Mouse (Mus musculus) right cerebral cortex, postnatal 14 days (tissue): Measurements from ENCODE around the gene Batf.

Source experiments
- DNase-seq: peaks from one replicate; pipeline ENCODE4 v3.0.0; 2022

Gene Batf

DNA sequence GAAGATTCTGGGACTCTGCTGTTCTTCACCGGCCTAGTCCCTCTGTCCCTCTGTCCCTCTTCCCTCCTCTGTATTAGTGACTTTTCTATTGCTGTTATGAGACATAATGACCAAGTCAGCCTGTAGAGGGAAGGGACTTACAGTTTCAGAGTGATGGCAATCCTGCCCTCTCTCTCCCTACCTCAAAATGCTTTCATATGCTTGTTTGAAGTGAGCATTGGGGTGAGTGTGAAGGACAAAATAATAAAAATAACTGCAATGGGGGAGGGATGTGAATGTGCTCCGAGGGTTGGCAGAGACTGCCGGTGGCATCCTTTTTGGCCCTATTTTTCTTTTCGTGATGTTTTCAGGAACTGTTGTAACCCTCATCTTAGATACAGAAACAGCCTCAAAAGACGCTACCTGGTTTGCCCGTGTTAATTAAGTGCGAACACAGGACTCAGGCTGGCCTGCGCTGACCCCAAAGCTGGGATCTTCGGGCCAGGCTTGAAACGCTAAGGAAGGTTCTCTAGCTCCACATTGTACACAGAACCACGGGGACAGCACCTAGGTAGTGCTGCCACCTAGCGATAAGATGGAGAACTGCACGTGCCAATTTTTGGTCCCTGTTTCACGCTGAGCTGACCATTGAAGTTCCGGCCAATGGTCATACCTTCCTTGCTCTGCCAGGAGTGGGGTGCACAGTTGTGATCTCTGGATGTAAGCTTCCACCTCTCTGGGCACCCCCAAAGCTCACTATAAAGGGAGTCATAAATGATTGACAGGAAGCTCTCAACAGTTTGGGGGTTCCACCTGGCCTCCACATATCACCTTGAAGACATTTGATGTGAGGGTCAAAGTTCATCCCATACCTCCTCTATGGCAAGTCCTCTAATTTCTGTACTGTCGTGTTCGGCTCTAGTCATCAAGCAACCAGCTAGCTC, 42.8 kb downstream of the Batf start:
- peak; percentile 52 for DNase-seq

DNA sequence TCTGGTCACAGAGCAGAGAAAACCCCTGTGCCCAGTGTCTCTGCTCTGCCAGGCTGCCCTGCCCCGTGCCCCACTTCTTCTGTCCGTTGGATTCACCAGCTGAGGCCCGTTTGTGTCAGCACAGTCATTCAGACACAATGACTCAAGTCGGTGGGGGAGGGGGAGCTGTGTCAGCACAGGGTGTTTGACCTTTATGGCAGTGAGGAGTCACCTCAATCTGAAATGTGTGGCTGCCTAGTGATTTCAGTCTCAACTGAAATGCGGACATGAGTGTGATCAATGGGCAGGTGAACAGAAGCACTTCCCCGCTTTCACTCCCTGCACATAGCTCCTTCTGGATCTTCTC, 43.4 kb downstream of the Batf start:
- DNase-seq, result no peak

DNA sequence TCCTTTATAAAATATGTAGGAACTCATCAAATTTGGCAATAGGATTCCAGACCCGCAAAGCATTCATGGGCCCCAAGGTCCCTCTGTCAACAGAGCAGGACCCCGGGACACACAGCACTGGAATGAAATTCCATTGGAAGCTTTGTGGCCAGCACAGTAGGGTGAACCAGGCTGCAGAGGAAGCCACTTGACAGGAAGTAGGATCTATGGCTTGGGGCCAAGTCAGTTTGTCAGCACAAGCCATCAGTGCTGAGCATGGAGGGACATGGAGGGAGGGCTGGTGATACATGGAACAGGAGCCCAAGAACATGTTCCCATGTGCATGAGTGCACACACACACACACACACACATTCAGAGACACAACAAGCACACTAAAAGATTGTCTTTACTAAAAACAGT, 49.7 kb downstream of the Batf start:
- no peak for DNase-seq

DNA sequence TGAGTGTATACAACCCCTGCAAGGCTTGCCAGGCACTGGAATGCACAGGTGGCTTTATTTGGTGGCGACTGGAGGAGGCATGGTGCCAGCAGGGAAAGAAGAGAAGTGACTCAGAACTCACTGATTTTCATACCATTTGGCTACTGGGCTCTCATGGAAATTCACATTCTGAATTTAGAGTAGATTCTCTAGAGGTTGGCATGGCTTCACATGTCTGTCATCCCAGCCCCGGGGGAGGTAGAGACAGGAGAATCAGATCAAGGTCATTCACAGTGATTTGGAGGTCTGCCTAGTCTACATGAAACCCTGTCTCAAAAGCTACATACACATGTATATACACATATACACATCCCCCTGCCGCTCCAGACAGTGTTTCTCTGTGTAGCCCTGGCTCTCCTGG, 50.5 kb downstream of the Batf start:
- DNase-seq, result peak; percentile 29

DNA sequence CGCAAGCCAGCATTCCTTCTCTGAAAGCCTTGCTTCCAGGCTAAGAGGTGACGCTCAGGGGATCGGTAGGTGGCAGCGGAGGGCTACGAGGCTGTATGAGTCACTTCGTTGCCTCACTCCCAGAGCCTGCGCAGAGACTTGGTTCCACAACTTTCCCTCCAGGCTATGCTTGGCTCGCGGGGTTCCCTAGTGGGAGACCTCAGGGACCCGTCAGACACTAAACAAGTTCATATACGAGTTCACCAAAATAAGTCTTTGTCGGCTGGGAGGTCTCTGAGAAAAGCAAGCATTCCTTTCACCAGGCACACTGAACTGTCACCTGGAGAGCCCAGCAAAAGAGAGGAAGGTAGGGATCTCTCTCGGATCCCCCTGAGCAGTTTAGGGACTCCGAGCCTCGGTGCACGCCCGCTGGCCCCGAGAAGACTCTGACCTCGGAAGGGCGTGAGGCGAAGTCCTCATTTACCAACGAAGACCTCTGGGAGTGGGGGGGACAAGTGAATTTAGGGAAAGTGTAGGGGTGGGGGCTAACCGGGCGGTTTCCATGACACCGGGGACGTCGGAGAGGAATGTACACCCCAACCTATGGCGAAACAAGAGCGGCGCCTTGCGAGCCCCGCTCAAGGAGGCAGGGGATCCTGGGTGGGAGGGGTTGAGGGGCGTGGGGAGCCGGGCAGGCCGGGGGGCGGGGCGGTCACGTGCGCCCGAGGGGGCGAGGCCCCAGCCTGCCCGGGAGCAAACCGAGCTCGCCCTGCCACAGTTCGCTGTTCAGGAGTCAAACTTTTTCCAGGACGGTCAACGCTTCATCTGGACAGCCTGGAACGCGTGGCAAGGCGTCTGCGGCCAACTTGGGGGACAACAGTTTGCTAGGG, 59.6 kb downstream of the Batf start, which contains the start of gene Flvcr2:
TSS of gene Flvcr2 (plus strand) at position 713 of the 869 bp plus-strand sequence.
- peak; percentile 75 for DNase-seq

DNA sequence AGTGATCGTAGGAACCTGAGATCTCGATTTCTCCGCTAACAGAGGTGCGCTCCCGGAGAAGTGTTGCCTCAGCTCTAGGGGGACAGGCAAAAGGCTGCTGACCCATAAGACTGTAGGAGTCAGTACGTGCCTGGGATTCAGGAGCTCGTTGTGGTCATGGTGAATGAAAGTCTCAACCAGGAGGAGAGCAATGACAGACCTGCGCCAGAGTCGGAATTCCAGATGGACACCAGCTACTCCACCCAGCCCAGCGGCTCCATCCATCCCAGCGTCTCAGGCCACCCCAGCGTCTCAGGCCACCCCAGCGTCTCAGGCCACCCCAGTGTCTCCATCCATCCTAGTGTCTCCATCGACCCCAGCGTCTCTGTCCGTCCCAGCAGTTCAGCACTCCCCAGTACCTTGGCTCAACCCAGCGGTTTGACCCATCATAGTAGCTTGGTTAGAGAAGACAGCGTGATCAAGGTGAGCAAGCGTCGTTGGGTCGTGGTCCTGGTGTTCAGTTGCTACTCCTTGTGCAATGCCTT, 60.3 kb downstream of the Batf start:
- DNase-seq, result no peak

DNA sequence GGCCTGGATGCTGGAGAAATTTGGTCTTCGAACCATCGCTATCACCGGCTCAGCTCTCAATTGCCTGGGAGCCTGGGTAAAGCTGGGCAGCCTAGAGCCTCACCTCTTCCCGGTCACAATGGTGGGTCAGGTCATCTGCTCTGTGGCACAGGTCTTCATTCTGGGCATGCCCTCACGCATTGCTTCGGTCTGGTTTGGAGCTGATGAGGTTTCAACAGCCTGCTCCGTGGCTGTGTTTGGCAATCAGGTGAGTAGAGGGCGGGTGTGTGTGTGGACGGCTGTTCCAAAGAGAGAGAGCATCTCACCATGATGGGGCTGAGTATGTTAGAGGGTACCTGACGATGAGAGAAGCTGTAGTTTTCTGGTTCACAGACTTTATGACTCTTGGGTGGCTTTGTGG, 60.9 kb downstream of the Batf start:
- no peak for DNase-seq

DNA sequence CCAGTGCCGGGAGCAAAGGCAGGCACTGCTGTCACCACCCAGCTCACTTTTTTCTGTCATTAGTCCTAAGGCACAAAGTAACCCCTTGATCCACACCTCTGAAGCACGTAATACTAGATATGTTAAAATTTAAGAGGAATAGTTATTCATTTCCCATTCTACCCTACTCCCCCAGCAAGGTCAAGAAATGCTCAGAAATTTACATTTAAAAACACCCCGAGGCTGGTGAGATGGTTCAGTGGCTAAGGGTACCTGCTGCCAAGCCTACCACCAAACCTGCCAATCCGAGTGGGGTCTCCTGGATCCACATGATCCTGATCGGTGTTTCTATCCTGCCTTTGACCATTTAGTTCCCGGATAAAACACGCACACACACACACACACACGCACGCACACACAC, 63.4 kb downstream of the Batf start:
- DNase-seq, result no peak

DNA sequence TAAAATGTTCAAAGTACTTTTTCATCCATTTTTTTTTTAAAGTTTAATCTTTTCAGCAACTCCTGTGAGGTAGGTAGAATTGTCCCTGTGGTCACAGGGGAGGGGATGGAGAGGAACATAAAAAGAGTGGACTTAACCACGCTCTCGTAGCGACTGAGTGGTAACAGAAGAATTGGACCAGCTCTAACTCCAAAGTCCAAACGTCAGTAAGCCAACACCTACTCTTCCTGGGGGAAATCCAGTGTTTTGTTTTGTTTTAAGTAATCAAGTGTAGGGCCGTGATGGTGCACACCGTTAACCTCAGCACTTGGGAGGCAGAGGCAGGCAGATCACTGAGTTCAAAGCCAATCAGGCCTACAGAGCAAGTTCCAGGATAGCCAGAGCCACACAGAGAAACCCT, 65.6 kb downstream of the Batf start:
- DNase-seq, result no peak

DNA sequence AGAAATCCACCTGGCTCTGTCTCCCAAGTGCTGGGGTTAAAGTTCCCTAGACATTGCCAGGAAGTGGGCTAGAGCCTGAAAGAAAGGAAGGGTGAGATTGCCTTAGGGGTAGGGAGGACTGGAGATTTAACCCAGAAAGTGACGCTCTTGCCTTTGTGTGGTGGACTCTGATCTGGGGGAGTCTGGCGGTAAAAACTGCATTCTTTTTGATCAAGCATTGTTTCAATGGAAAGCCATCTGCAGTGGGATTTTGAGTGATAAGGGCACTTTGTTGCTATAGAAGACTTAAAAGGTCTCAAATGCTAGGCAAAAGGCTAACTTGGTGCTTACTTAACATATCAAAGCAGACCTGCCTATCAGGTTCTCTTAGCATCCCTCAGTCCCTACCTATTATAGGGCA, 66.8 kb downstream of the Batf start:
- no peak for DNase-seq

DNA sequence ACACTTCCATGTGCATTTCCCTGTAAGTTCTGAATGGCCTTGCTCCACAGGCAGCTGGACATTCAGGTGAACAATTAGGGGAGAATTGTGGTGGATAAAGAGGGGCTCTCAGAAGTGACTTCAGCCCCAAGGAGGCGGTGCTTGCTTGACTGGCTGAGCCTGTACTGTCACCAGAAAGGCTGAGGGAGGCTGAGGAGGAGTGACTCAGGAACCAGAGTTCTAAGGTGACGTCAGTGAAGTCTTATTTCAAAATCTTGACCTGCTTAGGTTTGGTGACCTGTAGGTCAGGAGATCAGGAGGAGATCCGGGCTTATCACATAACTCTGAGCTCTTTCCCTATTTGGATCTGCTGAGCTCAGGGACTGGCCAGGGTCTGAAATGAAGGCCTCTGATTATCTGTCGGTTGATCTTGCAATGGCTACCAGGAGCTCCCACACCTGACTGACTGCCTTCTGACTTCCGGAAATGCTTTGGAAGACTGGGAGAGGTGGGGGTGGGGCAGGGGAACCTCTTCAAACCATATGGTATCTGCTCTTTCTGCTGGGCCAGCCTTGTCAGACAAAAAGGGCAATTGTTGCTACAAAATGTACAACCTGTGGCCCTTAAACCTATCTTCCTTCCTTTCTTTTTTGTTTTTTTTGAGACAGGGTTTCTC, 68.3 kb downstream of the Batf start:
- no peak for DNase-seq

DNA sequence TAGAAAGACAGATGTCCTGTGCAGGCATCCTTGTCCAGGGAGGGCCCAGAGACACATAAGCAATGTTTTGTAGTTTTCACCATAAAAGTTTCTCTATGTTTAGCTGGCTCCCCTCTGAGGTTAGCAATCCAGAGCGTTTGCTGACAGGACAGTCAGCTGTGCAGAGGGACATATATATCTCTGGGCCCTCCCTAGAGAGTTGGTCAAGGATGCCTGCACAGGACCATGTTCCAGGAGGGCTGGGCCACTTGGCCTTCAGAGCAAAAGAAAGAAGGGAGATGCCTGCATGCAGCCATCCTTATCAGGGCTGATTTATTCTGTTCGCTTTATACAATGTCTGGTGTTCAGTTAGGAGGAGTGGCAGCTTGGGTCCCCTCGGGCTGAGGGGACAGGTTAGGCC, 70.0 kb downstream of the Batf start:
- DNase-seq, result no peak

DNA sequence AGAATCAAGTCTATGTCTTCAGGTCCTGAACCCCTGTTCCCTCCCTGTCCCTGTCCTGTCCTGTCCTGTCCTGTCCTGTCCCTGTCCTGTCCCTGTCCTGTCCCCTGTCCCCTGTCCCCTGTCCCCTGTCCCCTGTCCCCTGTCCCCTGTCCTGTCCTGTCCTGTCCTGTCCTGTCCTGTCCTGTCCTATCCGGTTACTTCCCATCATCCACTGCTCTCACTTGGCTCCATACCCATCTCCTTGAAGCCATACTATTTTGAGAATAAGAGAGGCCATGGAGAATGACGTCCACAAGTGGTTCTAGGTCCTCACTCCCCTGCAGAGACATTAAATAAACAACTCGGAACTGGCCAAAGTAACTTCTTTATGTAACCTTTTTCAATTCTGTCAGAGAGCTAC, 70.6 kb downstream of the Batf start:
- no peak for DNase-seq
